Mouse (Mus musculus) frontal cortex, adult (tissue): ENCODE results near the gene Evpl.

Experiments used
- ATAC-seq: cut with Nextera tagmentation; 2 replicates; pipeline ENCODE4 v1.9.2; 2017; ENCODE audit warnings: mild to moderate bottlenecking, moderate library complexity, mixed read lengths; ENCODE audit not compliant: low TSS enrichment

The Evpl gene

DNA sequence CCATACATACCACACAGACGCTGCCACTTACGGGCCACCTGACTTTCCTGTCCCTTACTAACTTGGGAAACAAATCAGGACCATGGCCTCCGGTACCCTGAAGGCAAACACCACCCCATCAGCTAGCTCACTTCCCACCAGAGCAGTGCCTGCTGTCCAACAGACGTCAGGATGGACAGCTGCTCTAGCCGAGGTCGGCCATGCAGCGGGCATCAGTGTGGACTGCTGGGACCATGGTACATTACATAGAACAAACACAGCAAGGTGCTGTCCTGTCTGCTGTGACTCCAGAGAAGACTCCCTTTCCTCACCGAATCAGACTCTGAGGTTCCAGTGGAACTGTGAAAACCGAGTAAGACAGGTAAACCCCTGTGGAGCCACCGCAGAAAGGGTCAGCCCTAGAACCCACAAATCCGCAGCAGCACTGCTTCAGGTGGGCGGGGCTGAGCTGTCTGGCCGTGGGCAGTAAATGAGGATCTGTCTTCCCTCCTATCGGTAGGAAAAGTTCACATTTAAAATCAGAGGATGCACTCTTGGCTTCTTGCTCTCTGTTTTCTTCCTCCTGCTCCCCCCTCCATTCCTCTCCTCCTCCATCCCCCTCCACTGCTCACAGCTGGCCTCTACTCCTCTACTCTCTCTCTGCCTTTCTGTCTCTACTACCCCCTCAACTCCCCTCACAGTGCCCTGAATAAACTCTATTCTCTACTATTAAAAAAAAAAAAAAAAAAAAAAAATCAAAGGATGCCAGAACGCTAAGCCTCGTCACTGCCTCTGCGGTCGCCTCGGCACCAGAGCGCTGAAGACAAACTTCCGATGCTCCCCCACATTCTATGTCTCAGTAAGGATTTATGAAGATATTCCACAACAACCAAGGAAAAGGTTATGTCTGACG, 17.5 kb upstream of the Evpl start:
- no peak; the same call in 1 of the 2 replicates for ATAC-seq

DNA sequence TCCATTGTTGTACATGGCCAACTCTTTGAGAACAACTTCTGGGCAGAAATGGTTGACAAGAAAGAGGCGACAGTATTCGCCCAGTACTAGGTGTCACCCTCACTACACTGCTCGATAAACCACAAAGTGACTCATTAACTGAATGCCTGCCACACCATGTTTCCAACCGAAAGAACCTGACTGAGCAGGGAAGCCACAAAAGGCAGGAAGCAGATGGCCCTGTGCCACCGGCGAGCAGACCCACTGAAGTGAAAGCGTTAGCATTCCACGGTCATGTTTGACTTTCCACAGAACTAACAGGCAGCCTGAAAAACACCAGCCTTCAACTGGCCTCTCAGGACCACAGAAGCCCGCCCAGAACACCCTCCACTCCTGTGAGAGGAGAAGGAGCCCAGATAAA, 16.8 kb upstream of the Evpl start:
- no peak for ATAC-seq

GRCm38 (mm10) chr11:116253076-116253600, 15.3 kb upstream of the Evpl start:
- no peak for ATAC-seq

GRCm38 (mm10) chr11:116250898-116251297, 13.0 kb upstream of the Evpl start:
- ATAC-seq = no peak

GRCm38 (mm10) chr11:116247502-116248222, 9.8 kb upstream of the Evpl start:
- no peak for ATAC-seq

DNA sequence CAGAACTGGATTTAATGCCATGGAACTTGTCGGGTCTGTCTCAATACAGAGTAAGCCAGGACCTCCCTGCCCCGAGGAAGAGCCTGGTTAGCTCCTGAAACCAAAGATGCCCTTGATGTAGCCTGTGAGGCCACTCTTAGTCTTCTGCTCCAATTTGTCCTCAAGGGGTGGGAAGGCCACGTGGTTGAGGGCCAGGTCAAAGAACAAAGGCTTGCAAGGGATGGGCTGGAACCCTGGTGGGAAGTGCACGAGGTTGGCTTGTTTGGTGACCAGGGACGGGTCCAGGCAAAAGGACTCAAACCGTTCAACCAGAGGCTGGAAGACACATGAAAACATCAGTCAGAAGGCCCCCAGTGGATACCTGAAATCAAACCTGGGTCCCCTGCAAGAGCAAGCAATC, 7.7 kb upstream of the Evpl start:
- ATAC-seq = no peak

DNA sequence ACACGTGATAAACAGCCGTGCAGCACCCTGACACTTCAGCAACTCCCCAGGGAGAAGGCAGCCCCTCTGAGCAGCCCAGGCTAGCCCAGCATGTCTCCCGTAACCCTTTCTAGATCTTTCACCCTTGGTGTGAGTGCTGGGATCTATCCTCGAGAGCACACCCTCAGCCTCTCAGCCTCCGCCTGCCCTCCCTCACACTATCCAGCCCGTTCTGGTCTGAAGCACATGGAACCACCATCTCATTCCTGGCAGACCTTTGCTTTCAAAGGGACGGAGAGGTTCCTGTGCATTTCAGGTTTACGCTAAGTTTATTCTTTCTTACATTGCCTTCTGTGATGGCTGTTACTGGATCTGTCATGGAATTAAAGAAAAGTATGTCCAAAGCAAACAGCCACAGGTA, 6.7 kb upstream of the Evpl start:
- no peak for ATAC-seq

DNA sequence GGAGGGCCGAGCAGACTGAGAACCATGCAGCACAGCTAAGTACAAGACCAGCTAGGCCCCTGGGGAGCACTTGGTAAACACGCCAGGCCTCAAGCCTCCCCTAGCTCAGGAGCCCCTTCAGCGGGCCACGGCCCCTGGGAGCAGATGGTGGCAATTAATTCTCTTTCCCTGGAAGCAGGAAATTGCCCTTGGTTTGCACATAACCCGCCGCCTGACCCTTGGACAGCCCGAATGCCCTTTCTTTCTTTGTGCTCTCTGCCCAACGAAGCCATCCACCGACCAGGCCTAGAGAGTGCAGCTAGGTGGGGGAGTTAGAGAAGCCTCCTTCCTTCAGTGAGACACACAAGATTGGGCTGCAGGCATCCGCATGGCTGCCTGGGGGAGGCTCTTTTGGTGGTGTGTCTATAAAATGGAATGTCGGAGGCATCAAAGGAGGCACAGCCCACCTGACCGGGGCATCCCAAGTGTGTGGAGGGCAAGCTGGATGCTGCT, 3.9 kb upstream of the Evpl start:
- ATAC-seq = no peak

DNA sequence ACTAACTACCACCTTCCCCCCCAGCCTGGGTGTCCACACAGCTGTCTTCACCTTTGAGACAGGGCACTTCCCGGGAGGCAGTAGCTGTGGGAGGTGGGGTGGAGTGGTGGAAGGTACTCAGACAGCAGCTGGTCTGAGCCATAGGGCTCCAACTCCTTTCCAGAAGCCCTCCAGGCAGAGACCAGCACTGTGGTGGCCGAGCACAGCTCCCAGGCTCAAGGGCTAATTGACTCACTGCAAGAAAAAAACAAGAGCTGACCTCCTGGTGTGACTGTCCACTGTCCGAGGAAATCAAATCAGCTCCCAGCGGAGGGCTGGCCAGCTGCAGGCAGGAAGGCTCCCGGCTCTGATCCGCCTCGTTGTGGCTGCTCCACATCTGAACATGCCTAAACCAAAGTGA, 1.9 kb upstream of the Evpl start:
- ATAC-seq = no peak

DNA sequence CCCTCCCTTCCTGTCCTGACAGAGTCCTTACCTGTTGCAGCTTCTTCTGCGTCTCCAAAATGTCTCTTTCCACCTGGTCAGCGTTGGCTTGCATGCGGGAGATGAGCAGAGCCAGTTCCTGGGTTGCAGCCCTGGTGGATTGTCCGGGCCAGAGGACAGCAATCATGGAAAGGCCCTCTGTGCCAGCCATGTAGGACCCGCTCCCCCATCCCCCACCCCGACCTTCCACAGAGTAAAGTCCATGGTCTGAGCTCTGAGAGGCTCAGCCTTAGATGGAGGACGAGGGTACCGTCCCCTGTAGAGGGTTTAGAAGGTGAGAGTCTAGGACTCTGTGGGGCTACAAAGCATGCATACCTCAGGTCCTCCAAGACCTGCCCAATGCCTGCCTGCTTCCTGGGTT, 3.0 kb downstream of the Evpl start:
- no peak for ATAC-seq

DNA sequence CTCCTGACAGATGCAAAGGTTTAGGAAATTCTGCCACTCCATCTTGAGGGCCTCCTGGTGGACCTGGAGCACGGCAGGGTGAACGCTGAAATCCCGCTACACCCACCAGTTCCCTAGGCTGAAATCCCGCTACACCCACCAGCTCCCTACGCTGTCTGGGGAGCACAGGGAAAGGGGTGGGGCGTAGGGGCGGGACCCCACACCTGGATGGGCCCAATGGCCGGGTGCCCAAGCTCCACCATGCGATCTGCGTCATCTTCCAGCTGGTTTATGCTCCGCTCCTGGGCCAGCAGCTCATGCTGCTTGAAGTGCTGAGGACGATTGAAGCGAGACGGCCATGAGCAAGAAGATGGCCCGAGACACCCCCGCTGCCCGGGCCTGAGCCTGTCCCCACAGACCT, 5.5 kb downstream of the Evpl start:
- ATAC-seq = 0 out of 2 replicates have a peak, but pooled peaks have one; percentile 27

DNA sequence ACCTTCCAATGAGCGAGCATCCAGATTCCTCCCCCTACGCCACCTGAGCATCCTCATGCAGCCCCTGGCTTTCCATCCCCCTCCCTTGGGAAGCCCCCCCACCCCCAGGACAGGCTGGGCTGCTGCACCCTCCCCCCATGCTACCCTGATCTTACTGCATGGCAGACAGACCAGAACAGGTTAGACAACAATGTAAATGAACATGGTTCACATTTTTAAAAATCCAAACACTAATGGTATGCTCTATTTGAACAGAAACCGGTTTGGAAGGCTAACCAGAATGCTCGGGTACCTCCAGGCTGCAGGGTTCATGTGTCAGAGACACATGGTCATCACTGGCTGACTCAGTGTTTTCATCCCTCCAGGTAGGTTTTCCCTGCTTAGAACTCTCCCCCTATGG, 9.2 kb downstream of the Evpl start:
- no peak for ATAC-seq

DNA sequence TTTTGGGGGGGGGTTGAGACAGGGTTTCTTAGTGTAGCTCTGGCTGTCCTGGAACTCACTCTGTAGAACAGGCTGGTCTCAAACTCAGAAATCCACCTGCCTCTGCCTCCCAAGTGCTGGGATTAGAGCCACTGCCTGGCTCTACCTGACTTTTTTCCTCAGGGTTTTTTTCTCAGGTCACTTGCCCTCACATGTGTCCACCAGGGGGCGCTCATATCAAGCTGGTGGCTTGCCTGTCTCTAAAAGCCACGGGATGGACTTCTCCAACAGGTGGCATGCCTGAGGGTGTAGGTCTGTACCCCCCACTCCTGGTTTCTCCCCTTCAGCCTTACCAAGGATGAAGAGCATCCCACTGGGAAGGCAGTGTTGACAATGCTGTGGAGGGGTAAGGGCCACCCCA, 11.5 kb downstream of the Evpl start:
- ATAC-seq = no peak

DNA sequence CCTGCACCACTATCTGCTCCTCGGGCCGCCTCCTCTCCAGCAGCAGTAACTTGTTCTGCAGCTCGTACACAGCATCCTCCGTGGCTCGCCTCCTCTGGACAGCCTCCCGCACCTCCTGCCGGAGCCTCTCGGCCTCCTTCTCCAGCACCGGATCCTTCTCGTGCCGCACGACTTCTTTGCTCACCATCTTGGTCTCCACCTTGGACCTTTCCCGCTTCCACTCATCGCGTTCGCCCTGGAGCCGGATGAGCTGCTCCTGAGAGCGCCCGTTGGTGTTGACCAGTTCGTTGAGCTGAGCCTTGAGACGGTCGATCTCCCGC, 15.2 kb downstream of the Evpl start:
- peak; percentile 20; the same call in 1 of the 2 replicates for ATAC-seq

DNA sequence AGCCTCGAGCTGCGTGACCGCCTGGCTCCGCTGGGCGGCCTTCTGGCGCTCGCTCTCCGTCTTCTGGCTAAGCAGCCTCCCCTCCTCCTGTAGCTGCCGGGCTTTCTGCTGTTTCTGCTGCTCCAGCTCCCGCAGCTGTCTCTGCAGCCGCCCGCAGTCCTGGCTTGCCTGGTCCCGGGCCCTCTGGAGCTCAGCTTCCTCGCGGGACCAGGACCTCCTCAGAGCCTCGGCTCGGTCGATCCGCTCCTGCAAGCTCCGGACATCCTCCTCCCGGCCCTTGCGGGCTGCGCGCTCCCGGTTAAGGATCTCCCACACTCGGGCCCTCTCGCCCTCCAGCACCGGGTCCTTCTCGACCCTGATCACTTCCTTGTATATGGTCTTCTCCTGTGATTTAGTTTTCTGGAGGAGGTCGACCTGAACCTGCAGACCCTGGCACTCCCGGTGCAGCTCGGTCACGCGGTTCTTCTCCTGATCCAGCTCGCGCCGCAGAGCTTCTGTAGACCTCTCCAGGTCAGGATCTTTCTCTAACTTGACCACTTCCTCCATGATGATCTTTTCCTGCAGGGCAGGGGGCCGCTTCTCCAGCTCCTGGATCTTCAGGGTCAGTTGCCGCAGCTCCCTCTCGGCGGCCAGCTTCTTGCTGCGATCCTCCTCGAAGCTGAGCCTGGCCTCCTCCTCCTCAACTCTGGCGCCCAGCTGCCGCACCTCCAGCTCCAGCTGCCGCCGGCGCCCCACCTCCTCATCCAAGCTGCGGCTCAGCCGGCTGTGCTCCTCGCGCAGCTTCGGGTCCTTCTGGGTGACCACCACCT, 15.7 kb downstream of the Evpl start:
- no peak; the same call in 1 of the 2 replicates for ATAC-seq

DNA sequence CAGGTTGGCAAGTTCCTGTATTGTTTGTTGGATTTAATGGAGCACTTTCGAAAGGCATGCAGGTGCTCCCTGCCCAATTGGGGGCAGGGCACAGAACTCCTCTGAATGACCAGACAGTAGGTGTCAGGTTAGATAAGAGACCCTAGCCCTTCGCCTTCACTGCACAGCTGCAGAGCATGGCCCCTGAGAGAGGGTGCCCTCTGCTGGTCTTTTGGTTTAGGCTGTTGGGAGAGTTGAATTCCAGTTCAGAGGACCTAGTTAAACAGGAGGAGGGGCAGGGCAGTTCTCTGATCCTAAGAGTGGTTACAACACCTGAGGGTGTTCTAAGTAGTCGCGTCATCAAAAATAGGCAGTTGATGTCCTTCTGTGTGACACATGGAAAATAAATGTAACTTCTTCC, 18.0 kb downstream of the Evpl start:
- ATAC-seq = no peak

DNA sequence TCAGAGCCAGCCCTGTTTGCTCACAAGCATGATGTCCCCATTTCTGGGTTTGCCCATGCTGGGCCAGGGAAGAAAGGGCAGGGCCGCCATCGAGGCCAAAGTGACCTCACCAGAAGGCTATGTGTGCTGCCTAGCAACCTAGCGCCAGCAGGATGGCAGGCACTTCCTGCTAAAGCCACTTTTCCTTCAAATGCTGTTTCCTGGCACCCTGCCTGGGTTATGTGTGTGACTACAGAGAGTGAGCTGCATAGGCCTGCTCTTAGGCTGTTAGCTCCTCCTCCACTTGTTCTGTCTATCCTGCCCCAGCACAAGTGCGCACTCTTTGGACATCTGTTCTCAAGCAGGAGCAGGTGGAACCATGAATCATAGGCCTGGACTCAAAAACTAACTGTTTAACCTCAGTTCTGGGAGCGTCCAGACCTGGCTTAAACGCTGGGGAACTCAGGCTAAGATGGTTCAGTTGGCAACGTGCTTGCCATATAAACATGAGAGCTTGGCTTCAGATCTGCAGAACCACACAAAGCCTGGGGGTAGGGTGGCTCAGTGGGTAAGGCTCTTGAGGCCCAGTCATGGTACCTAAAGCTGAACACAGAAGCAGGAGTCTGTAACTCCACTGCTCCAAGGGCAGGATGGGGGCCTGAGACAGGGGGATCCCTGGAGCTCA, 19.0 kb downstream of the Evpl start:
- ATAC-seq = peak; percentile 69

DNA sequence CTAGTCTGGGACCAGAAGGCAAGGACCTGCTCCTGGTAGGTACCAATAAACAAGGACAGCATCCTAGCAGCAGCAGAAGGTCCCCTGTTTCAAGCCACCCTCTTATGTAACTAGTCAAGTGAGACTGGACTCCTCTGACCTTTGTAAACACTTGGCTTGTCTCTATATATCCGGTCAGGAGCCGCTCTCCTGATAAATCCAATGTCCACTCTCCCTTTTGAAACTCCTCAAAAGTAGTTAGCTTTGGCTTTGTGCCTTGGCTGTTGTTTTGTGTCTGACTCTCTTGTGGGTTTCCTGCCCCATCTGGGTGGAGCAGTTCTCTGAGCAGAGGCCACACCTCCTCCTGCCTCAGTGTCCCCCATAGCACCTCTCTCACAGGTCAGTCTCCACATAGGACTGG, 19.6 kb downstream of the Evpl start:
- ATAC-seq = no peak

- ATAC-seq = no peak
Measured at GRCm38 (mm10) chr11:116216549-116216948, 21.3 kb downstream of the Evpl start.

- no peak for ATAC-seq
Measured at GRCm38 (mm10) chr11:116215991-116216390, 21.9 kb downstream of the Evpl start.

DNA sequence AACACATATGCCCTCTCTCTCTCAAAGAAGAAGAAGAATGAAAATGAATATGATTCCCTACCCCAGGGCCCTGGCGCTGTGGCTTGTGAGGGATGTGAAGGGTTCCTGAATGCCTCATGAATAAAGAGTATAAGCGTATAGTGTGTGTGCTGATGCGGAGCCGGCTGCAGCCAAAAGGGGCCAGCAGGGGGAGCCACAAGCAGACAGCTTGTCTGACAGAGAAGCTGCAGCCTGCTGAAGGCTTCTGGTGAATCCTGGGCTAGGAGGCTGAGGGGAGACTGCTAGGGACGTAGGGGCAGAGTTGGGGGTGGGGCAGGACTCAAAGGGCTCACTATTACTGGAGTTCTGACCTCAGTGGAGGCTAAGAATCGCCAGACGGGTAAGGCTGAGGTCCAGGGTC, 22.7 kb downstream of the Evpl start:
- ATAC-seq = no peak
